Mouse (Mus musculus): Measurements from ENCODE around the gene Rtn2. TPM values are rescaled to one million over a fixed set of nuclear protein-coding genes. Genes with fewer than 3 reads are reported as not detected.

Rtn2 gene
- polyA plus RNA-seq (2012), result 0.29 and 0.44 TPM in 2 replicates

- H3K4me1 ChIP-seq (ENCODE audit: control insufficient read depth), result peaks cover 35% of the 10 kb centered on the region
- peak within 1 kb of the TSS; percentile 63 for H3K4me3 ChIP-seq (replicated peaks)
- H3K9me3 ChIP-seq (ENCODE audit: control insufficient read depth, low read length), result peaks cover 9% of the 10 kb centered on the region
- peaks cover 85% of the 10 kb centered on the region for H3K27me3 ChIP-seq (ENCODE audit: control insufficient read depth)
- no peaks in the 10 kb centered on the region for H3K36me3 ChIP-seq (ENCODE audit: control insufficient read depth)
- TF ChIP-seq GATA1 (IDR thresholded peaks at IDR 0.05; ENCODE audit: low read length) (no peak), TAL1 (IDR thresholded peaks at IDR 0.05; ENCODE audit: low read length) (no peak)
Observed at GRCm38 (mm10) chr7:19282385-19282784, at the start of gene Rtn2. Gene Rtn2, plus strand, starts transcription at chr7:19282624.

GRCm38 (mm10) chr7:19234652-19235051, 47.8 kb upstream of the Rtn2 start:
- no peak overlapping the region for H3K4me3 ChIP-seq (replicated peaks)
- peaks cover 75% of the 10 kb centered on the region for H3K36me3 ChIP-seq (ENCODE audit: control insufficient read depth)
- H3K4me1 ChIP-seq (ENCODE audit: control insufficient read depth), result peaks cover 90% of the 10 kb centered on the region
- TF ChIP-seq GATA1 (IDR thresholded peaks at IDR 0.05; ENCODE audit: low read length) (no peak), TAL1 (IDR thresholded peaks at IDR 0.05; ENCODE audit: low read length) (no peak)
- H3K27me3 ChIP-seq (ENCODE audit: control insufficient read depth), result no peaks in the 10 kb centered on the region
- no peaks in the 10 kb centered on the region for H3K9me3 ChIP-seq (ENCODE audit: control insufficient read depth, low read length)

DNA sequence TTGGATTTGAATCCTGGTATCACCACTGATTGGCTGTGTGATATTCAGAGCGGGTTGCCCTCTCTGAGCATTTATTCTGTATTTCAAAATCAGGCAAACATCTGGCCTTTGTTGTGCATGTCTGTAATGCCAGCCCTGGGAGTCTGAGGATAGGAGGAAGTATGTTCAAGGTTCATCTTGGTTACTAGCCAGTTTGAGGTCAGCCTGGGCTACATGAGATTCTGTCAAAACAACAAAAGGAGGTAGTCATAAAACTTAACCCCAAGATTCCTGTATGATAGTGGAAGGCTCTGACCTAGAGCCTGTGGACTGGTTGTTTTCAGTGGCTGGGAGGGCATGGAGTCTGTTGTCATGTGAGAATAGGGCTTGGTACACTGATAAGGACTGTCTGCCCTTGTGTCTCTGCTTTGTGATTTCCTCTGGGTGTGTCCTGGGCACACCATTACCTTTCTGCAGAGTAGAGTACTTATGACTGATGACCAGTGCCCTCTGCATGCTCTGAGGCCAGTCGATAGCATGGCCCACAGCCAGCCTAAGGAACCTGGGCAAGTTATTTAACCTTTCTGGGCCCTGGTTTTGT, 47.2 kb upstream of the Rtn2 start:
- TF ChIP-seq TAL1 (IDR thresholded peaks at IDR 0.05; ENCODE audit: low read length), result no peak
- no peak for TF ChIP-seq GATA1 (IDR thresholded peaks at IDR 0.05; ENCODE audit: low read length)
- Histone ChIP-seq H3K36me3 (ENCODE audit: control insufficient read depth) (peaks cover 71% of the 10 kb centered on the region), H3K9me3 (ENCODE audit: control insufficient read depth, low read length) (no peaks in the 10 kb centered on the region), H3K4me3 (replicated peaks) (no peak overlapping the region), H3K4me1 (ENCODE audit: control insufficient read depth) (peaks cover 90% of the 10 kb centered on the region), H3K27me3 (ENCODE audit: control insufficient read depth) (no peaks in the 10 kb centered on the region)

DNA sequence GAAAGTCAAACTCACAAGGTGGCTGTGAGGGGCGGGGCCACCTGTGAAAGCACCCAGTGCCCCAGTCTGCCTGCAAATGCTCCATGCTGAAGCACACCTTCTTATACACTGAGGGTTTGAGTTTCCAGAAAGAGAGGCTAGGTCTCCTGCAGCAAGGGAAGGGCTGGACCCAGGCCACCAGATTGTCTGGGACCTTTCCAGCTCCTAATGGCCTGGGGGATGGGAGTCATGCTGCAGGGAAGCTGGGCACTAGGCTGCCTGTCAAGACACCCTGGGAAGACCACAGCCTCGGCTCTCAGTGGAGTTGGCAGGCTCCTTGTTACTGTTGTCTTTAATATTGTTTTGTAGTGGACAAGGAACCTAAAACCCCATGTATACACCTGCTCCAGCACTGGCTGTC, 46.0 kb upstream of the Rtn2 start:
- H3K9me3 ChIP-seq (ENCODE audit: control insufficient read depth, low read length), result no peaks in the 10 kb centered on the region
- peaks cover 90% of the 10 kb centered on the region for H3K4me1 ChIP-seq (ENCODE audit: control insufficient read depth)
- TF ChIP-seq TAL1 (IDR thresholded peaks at IDR 0.05; ENCODE audit: low read length), result no peak
- TF ChIP-seq GATA1 (IDR thresholded peaks at IDR 0.05; ENCODE audit: low read length), result no peak
- no peaks in the 10 kb centered on the region for H3K27me3 ChIP-seq (ENCODE audit: control insufficient read depth)
- H3K4me3 ChIP-seq (replicated peaks), result no peak overlapping the region
- H3K36me3 ChIP-seq (ENCODE audit: control insufficient read depth), result peaks cover 70% of the 10 kb centered on the region

GRCm38 (mm10) chr7:19238344-19238743, 44.1 kb upstream of the Rtn2 start:
- Histone ChIP-seq H3K9me3 (ENCODE audit: control insufficient read depth, low read length) (no peaks in the 10 kb centered on the region), H3K4me3 (replicated peaks) (no peak overlapping the region), H3K36me3 (ENCODE audit: control insufficient read depth) (peaks cover 64% of the 10 kb centered on the region), H3K4me1 (ENCODE audit: control insufficient read depth) (peaks cover 88% of the 10 kb centered on the region), H3K27me3 (ENCODE audit: control insufficient read depth) (no peaks in the 10 kb centered on the region)
- no peak for TF ChIP-seq GATA1 (IDR thresholded peaks at IDR 0.05; ENCODE audit: low read length)
- no peak for TF ChIP-seq TAL1 (IDR thresholded peaks at IDR 0.05; ENCODE audit: low read length)

- peak overlapping the region; percentile 52 for H3K4me3 ChIP-seq (replicated peaks)
- H3K27me3 ChIP-seq (ENCODE audit: control insufficient read depth), result no peaks in the 10 kb centered on the region
- H3K9me3 ChIP-seq (ENCODE audit: control insufficient read depth, low read length), result no peaks in the 10 kb centered on the region
- peaks cover 65% of the 10 kb centered on the region for H3K36me3 ChIP-seq (ENCODE audit: control insufficient read depth)
- TF ChIP-seq GATA1 (IDR thresholded peaks at IDR 0.05; ENCODE audit: low read length) (no peak), TAL1 (IDR thresholded peaks at IDR 0.05; ENCODE audit: low read length) (no peak)
- peaks cover 97% of the 10 kb centered on the region for H3K4me1 ChIP-seq (ENCODE audit: control insufficient read depth)
Observed at GRCm38 (mm10) chr7:19239423-19239822, 43.0 kb upstream of the Rtn2 start.

DNA sequence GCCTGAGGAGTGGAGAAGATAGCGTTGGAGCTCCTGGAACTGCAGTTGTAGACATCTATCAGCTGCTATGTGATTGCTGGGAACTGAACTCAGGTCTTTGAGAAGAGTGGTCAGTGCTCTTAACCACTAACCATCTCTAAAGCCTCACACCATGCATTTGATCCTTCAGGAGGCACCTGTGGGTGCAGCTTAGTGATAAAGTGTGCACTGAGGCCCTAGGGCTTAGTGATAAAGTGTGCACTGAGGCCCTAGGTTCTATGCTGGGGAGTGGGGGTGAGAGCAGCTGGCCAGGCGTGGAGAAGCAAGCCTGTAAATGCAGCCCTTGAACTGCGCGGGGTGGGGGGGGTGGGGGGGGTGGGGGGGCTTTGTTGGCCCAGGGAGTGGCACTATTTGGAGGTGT, 42.4 kb upstream of the Rtn2 start:
- Histone ChIP-seq H3K9me3 (ENCODE audit: control insufficient read depth, low read length) (no peaks in the 10 kb centered on the region), H3K27me3 (ENCODE audit: control insufficient read depth) (no peaks in the 10 kb centered on the region), H3K36me3 (ENCODE audit: control insufficient read depth) (peaks cover 66% of the 10 kb centered on the region), H3K4me3 (replicated peaks) (peak overlapping the region; percentile 52), H3K4me1 (ENCODE audit: control insufficient read depth) (peaks cover 97% of the 10 kb centered on the region)
- TF ChIP-seq GATA1 (IDR thresholded peaks at IDR 0.05; ENCODE audit: low read length), result no peak
- TF ChIP-seq TAL1 (IDR thresholded peaks at IDR 0.05; ENCODE audit: low read length), result peak; percentile 50

DNA sequence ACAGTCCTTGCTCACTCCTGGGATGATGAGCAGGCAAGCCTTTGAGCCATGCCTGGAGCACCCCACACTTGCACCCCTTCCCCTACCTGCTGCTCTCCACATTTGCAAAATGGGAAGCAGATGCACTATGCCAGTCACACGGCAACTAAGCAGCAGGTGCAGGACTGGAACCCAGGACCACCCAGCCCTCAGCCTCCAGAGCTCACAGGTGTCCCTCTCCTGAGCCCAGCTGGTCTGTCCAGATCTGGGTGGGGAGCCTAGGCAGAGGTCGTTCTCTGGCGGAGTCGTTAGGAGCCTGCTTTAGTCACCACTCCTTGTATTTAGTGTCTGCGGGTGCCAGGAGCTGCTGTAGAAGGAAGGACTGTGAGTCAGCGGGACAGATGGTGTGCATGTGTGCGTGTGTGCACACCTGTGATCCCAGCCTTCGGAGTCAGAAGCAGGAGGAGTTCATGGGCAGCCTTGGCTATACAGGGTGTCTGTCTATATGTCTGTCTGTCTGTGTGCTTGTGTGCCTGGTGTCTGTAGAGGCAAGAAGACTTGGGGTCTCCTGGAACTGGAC, 41.4 kb upstream of the Rtn2 start:
- Histone ChIP-seq H3K4me3 (replicated peaks) (peak overlapping the region; percentile 28), H3K4me1 (ENCODE audit: control insufficient read depth) (peaks cover 97% of the 10 kb centered on the region)
- TF ChIP-seq GATA1 (IDR thresholded peaks at IDR 0.05; ENCODE audit: low read length) (no peak), TAL1 (IDR thresholded peaks at IDR 0.05; ENCODE audit: low read length) (no peak)

DNA sequence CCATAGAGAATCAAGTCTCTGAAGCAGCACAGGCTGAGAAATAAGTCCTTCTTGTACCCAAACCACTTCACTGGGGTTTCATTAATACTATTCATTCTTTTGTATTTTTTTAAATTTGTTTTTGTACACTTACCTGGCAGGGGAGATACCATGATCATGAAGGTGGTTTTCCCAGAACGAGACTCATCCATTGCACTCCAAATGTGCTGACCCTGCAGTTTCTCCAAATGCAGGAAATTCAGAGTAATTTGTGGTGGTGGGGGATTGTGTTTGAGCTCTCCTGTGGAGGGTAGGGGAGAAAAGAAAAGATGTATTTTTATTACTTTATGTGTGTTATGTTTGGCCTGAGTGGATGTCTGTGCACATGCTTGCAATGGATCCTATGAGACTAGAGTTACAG, 40.4 kb upstream of the Rtn2 start:
- Histone ChIP-seq H3K27me3 (ENCODE audit: control insufficient read depth) (no peaks in the 10 kb centered on the region), H3K36me3 (ENCODE audit: control insufficient read depth) (peaks cover 71% of the 10 kb centered on the region), H3K4me3 (replicated peaks) (no peak overlapping the region), H3K4me1 (ENCODE audit: control insufficient read depth) (peaks cover 97% of the 10 kb centered on the region), H3K9me3 (ENCODE audit: control insufficient read depth, low read length) (no peaks in the 10 kb centered on the region)
- TF ChIP-seq GATA1 (IDR thresholded peaks at IDR 0.05; ENCODE audit: low read length) (no peak), TAL1 (IDR thresholded peaks at IDR 0.05; ENCODE audit: low read length) (no peak)

More for the DNA sequence above, 41.4 kb upstream of the Rtn2 start:
- H3K9me3 ChIP-seq (ENCODE audit: control insufficient read depth, low read length), result no peaks in the 10 kb centered on the region
- no peaks in the 10 kb centered on the region for H3K27me3 ChIP-seq (ENCODE audit: control insufficient read depth)
- H3K36me3 ChIP-seq (ENCODE audit: control insufficient read depth), result peaks cover 69% of the 10 kb centered on the region

All from erythroblast, embryonic 14.5 days (primary cell).